Mouse (Mus musculus) adrenal gland, adult 2 months (tissue): ENCODE measurements around the gene Krt42. TPM values are rescaled to one million over a fixed set of nuclear protein-coding genes. Genes with fewer than 3 reads are reported as not detected.

Experiments
- polyA plus RNA-seq: library from polyadenylated mRNA; depleted of rRNA; stranded (reverse); fragments of >200 nt; gene quantifications from 2 replicates; pipeline ENCODE4 v1.2.3, GENCODE M21; 2012; rRNA removed
- total RNA-seq, 2 experiments: library from RNA; stranded (reverse); gene quantifications; 2 replicates each; pipeline ENCODE4 v1.2.3; 2021

Krt42 gene
- total and polyA plus RNA-seq, 3 experiments, result 0.12 TPM; not detected in 2

Other genes with a start within 250 kb of the Krt42 start
- not detected for gene Krt33b, start 240.0 kb downstream of the Krt42 start, total RNA-seq
- not detected in 2 replicates for gene Krt33b, start 240.0 kb downstream of the Krt42 start, polyA plus RNA-seq
- not detected for gene Krt34, start 228.3 kb downstream of the Krt42 start, total RNA-seq
- gene Krt34, start 228.3 kb downstream of the Krt42 start, polyA plus RNA-seq, result not detected in 2 replicates
- gene Krt31, start 219.3 kb downstream of the Krt42 start, total RNA-seq, result not detected
- not detected in 2 replicates for gene Krt31, start 219.3 kb downstream of the Krt42 start, polyA plus RNA-seq
- not detected for gene Krt32, start 181.6 kb downstream of the Krt42 start, total RNA-seq
- not detected in 2 replicates for gene Krt32, start 181.6 kb downstream of the Krt42 start, polyA plus RNA-seq
- not detected for gene Krt35, start 173.6 kb downstream of the Krt42 start, total RNA-seq
- gene Krt35, start 173.6 kb downstream of the Krt42 start, polyA plus RNA-seq, result not detected in 2 replicates
- gene Krt36, start 164.2 kb downstream of the Krt42 start, total RNA-seq, result under 1 TPM; 0.28 to 0.43 TPM
- 0.31 and 0.50 TPM in 2 replicates for gene Krt36, start 164.2 kb downstream of the Krt42 start, polyA plus RNA-seq
- gene Krt13, start 148.3 kb downstream of the Krt42 start, total RNA-seq, result not detected
- not detected in 2 replicates for gene Krt13, start 148.3 kb downstream of the Krt42 start, polyA plus RNA-seq
- gene Krt15, start 133.9 kb downstream of the Krt42 start, total RNA-seq, result not detected
- not detected in 2 replicates for gene Krt15, start 133.9 kb downstream of the Krt42 start, polyA plus RNA-seq
- gene Krt19, start 121.2 kb downstream of the Krt42 start, total RNA-seq, result 1 to 10 TPM; 6.1 to 8.6 TPM
- gene Krt19, start 121.2 kb downstream of the Krt42 start, polyA plus RNA-seq, result 2.6 and 4.4 TPM in 2 replicates
- not detected for gene Krt9, start 76.6 kb downstream of the Krt42 start, total RNA-seq
- gene Krt9, start 76.6 kb downstream of the Krt42 start, polyA plus RNA-seq, result not detected in 2 replicates
- gene Krt14, start 62.3 kb downstream of the Krt42 start, total RNA-seq, result under 1 TPM in 1 of 2 experiments, not detected in 1; 0.52 TPM
- gene Krt14, start 62.3 kb downstream of the Krt42 start, polyA plus RNA-seq, result 0.12 and 0.13 TPM in 2 replicates
- gene Krt16, start 21.0 kb downstream of the Krt42 start, total RNA-seq, result not detected
- not detected in 2 replicates for gene Krt16, start 21.0 kb downstream of the Krt42 start, polyA plus RNA-seq
- gene Krt17, start 8.8 kb downstream of the Krt42 start, total RNA-seq, result not detected
- gene Krt17, start 8.8 kb downstream of the Krt42 start, polyA plus RNA-seq, result not detected in 2 replicates
- gene Eif1, start 50.0 kb upstream of the Krt42 start, total RNA-seq, result 1,000 to 10,000 TPM; 1,002 to 1,252 TPM
- gene Eif1, start 50.0 kb upstream of the Krt42 start, polyA plus RNA-seq, result 121 and 147 TPM in 2 replicates
- gene Gast, start 64.5 kb upstream of the Krt42 start, total RNA-seq, result not detected
- not detected in 2 replicates for gene Gast, start 64.5 kb upstream of the Krt42 start, polyA plus RNA-seq
- 10 to 100 TPM; 34.6 to 62.1 TPM for gene Hap1, start 86.3 kb upstream of the Krt42 start, total RNA-seq
- gene Hap1, start 86.3 kb upstream of the Krt42 start, polyA plus RNA-seq, result 28.5 and 32.8 TPM in 2 replicates
- gene Jup, start 127.9 kb upstream of the Krt42 start, total RNA-seq, result 10 to 100 TPM; 67.0 to 94.3 TPM
- gene Jup, start 127.9 kb upstream of the Krt42 start, polyA plus RNA-seq, result 275 and 284 TPM in 2 replicates
- gene P3h4, start 145.0 kb upstream of the Krt42 start, total RNA-seq, result 10 to 100 TPM; 20.3 to 40.8 TPM
- gene P3h4, start 145.0 kb upstream of the Krt42 start, polyA plus RNA-seq, result 76.3 and 107 TPM in 2 replicates
- 10 to 100 TPM; 12.5 to 25.8 TPM for gene Fkbp10, start 145.8 kb upstream of the Krt42 start, total RNA-seq
- gene Fkbp10, start 145.8 kb upstream of the Krt42 start, polyA plus RNA-seq, result 42.1 and 57.5 TPM in 2 replicates
- 10 to 100 TPM; 54.3 to 58.7 TPM for gene Nt5c3b, start 171.9 kb upstream of the Krt42 start, total RNA-seq
- gene Nt5c3b, start 171.9 kb upstream of the Krt42 start, polyA plus RNA-seq, result 43.0 and 46.0 TPM in 2 replicates
- under 1 TPM; 0.69 to 0.84 TPM for gene Klhl10, start 172.0 kb upstream of the Krt42 start, total RNA-seq
- 0.17 and 0.38 TPM in 2 replicates for gene Klhl10, start 172.0 kb upstream of the Krt42 start, polyA plus RNA-seq
- 10 to 100 TPM; 47.4 to 47.5 TPM for gene Klhl11, start 202.9 kb upstream of the Krt42 start, total RNA-seq
- 14.2 and 16.8 TPM in 2 replicates for gene Klhl11, start 202.9 kb upstream of the Krt42 start, polyA plus RNA-seq